In the genomic region with DNA sequence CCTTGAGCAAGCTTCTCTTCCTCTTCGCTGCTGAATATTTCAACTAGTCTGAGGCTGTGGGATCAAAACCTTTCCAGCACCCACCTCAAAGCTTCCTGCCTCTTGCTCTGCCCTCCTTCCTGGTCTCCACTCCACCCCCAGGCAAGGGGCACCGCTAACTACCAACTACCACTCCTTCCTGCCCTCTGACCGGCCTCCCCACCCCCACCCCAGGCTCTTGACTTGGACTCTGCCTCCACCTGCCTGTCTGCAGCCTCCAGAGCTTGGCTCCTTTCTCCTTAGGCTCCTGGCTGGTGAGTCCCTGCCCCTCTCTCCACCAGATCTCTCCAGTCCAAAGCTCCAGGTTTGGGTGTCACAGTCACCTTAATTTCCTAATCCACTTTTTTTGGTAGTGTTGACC, we compare ENCODE assay signal across 17 mouse cellular contexts.
A peak's percentile ranks its signal among the peaks of the same experiment; 100 is the strongest.
DNase-seq lines count a peak whose midpoint lies in the region; ATAC-seq and TF ChIP-seq lines count a peak whose summit lies in the region.
"Had no signal": no experiment of that assay in that cellular context is flagged by ENCODE, and none has a peak within 500 bp of the region (broad histone marks: within the 10 kb centered on the region; RNA-seq: fewer than 3 reads in every experiment).

No protein-coding gene starts in this region.

- H3K4me2 ChIP-seq in forebrain, postnatal 0 days (ENCODE audit: low read depth), result no peak overlapping the region; the same call in 1 of the 2 replicates
- H3K4me2 ChIP-seq in forebrain, embryonic 15.5 days (replicated peaks), result peak overlapping the region; percentile 59
- H3K4me2 ChIP-seq in intestine, embryonic 16.5 days (ENCODE audit: low read depth, low read length), result no peak overlapping the region
- H3K4me2 ChIP-seq in neural tube, embryonic 13.5 days, result peak overlapping the region; percentile 50
- no peak overlapping the region for H3K4me2 ChIP-seq in stomach, postnatal 0 days (replicated peaks; ENCODE audit: low read depth)
- H3K4me2 ChIP-seq: embryonic facial prominence, embryonic 15.5 days; kidney, embryonic 15.5 days had no signal

- peak overlapping the region; percentile 51 for H3K4me3 ChIP-seq in forebrain, embryonic 10.5 days
- no peak overlapping the region for H3K4me3 ChIP-seq in forebrain, postnatal 0 days (ENCODE audit: low read depth, low read length)
- H3K4me3 ChIP-seq in forebrain, embryonic 15.5 days, result peak overlapping the region; percentile 36
- no peak overlapping the region for H3K4me3 ChIP-seq in intestine, embryonic 16.5 days (ENCODE audit: low read length)
- H3K4me3 ChIP-seq in neural tube, embryonic 13.5 days, result peak overlapping the region; percentile 34
- no peak overlapping the region for H3K4me3 ChIP-seq in thymus, adult 2 months (ENCODE audit: control insufficient read depth, insufficient read depth, low read length)
- no peak overlapping the region for H3K4me3 ChIP-seq in stomach, postnatal 0 days (ENCODE audit: low read depth, low read length)
- H3K4me3 ChIP-seq: embryonic facial prominence, embryonic 15.5 days; kidney, embryonic 15.5 days; left cerebral cortex, adult 2 months had no signal

- peaks cover 94% of the 10 kb centered on the region for H3K4me1 ChIP-seq in forebrain, embryonic 10.5 days
- H3K4me1 ChIP-seq in forebrain, postnatal 0 days (ENCODE audit: insufficient read depth), result peaks cover 16% of the 10 kb centered on the region
- peaks cover 61% of the 10 kb centered on the region for H3K4me1 ChIP-seq in forebrain, embryonic 15.5 days
- H3K4me1 ChIP-seq in intestine, embryonic 16.5 days (ENCODE audit: control insufficient read depth, insufficient read depth, low read length), result peaks cover 16% of the 10 kb centered on the region
- H3K4me1 ChIP-seq in neural tube, embryonic 13.5 days (replicated peaks), result peaks cover 59% of the 10 kb centered on the region
- H3K4me1 ChIP-seq in thymus, adult 2 months (replicated peaks; ENCODE audit: control insufficient read depth, insufficient read depth, low read length), result peaks cover 11% of the 10 kb centered on the region
- H3K4me1 ChIP-seq in stomach, postnatal 0 days (replicated peaks; ENCODE audit: control insufficient read depth, insufficient read depth), result peaks cover 2% of the 10 kb centered on the region; the same call in 1 of the 2 replicates

- no peak overlapping the region for H3K9ac ChIP-seq in forebrain, postnatal 0 days
- no peak overlapping the region for H3K9ac ChIP-seq in forebrain, embryonic 15.5 days (replicated peaks)
- no peak overlapping the region for H3K9ac ChIP-seq in intestine, embryonic 16.5 days (ENCODE audit: low read depth, low read length)
- H3K9ac ChIP-seq in neural tube, embryonic 13.5 days, result peak overlapping the region; percentile 26; the same call in 1 of the 2 replicates
- no peak overlapping the region for H3K9ac ChIP-seq in stomach, postnatal 0 days (ENCODE audit: low read length)
- H3K9ac ChIP-seq: embryonic facial prominence, embryonic 15.5 days; kidney, embryonic 15.5 days; liver, embryonic 14.5 days had no signal

- 44% methylated on average over 3 of the region's 3 CpGs for WGBS in forebrain, embryonic 10.5 days
- 56% methylated on average over 3 of the region's 3 CpGs for WGBS in forebrain, postnatal 0 days
- WGBS in forebrain, embryonic 15.5 days, result 53% methylated on average over 3 of the region's 3 CpGs
- 45% methylated on average over 3 of the region's 3 CpGs for WGBS in intestine, embryonic 16.5 days
- WGBS in neural tube, embryonic 13.5 days, result 42% methylated on average over 3 of the region's 3 CpGs
- 20% methylated on average over 3 of the region's 3 CpGs for WGBS in thymus, adult 2 months
- 70% methylated on average over 3 of the region's 3 CpGs for WGBS in stomach, postnatal 0 days

- peaks cover 12% of the 10 kb centered on the region for H3K36me3 ChIP-seq in forebrain, embryonic 10.5 days (replicated peaks)
- H3K36me3 ChIP-seq in forebrain, postnatal 0 days (ENCODE audit: insufficient read depth), result no peaks in the 10 kb centered on the region
- H3K36me3 ChIP-seq in forebrain, embryonic 15.5 days, result no peaks in the 10 kb centered on the region
- H3K36me3 ChIP-seq in intestine, embryonic 16.5 days (ENCODE audit: control insufficient read depth, insufficient read depth, low read length), result no peaks in the 10 kb centered on the region
- no peaks in the 10 kb centered on the region for H3K36me3 ChIP-seq in neural tube, embryonic 13.5 days
- no peaks in the 10 kb centered on the region for H3K36me3 ChIP-seq in thymus, adult 2 months (ENCODE audit: control insufficient read depth, insufficient read depth, low read length)
- 0 out of 2 replicates have a peak, but pooled peaks cover 4% of the 10 kb centered on the region for H3K36me3 ChIP-seq in stomach, postnatal 0 days (ENCODE audit: control insufficient read depth, insufficient read depth, low read length)

- peaks cover 6% of the 10 kb centered on the region; the same call in 1 of the 2 replicates for H3K9me3 ChIP-seq in forebrain, embryonic 10.5 days
- no peaks in the 10 kb centered on the region for H3K9me3 ChIP-seq in forebrain, postnatal 0 days (ENCODE audit: low read length)
- no peaks in the 10 kb centered on the region for H3K9me3 ChIP-seq in forebrain, embryonic 15.5 days
- H3K9me3 ChIP-seq in intestine, embryonic 16.5 days (ENCODE audit: control insufficient read depth, low read length), result no peaks in the 10 kb centered on the region
- no peaks in the 10 kb centered on the region for H3K9me3 ChIP-seq in neural tube, embryonic 13.5 days
- no peaks in the 10 kb centered on the region for H3K9me3 ChIP-seq in stomach, postnatal 0 days (ENCODE audit: control insufficient read depth, low read length)
- H3K9me3 ChIP-seq: embryonic facial prominence, embryonic 15.5 days; kidney, embryonic 15.5 days had no signal

- no peak for ATAC-seq in forebrain, postnatal 0 days
- ATAC-seq in forebrain, embryonic 15.5 days (replicated peaks), result no peak
- ATAC-seq in intestine, embryonic 16.5 days, result peak; percentile 67
- no peak for ATAC-seq in neural tube, embryonic 13.5 days (ENCODE audit: low read depth)
- ATAC-seq in stomach, postnatal 0 days (ENCODE audit: low FRiP score, low TSS enrichment), result no peak

- TF ChIP-seq POLR2A in thymus, adult 2 months (IDR thresholded peaks at IDR 0.05; ENCODE audit: control insufficient read depth, extremely low read depth, insufficient read depth, low read length, poor library complexity), result no peak

- DNase-seq in forebrain, embryonic 10.5 days (ENCODE audit: extremely low spot score, low spot score), result no peak
- DNase-seq in forebrain, postnatal 0 days, result no peak
- no peak for DNase-seq in thymus, adult 2 months
- DNase-seq in retina, postnatal 1 day, result no peak
- no peak for DNase-seq in stomach, postnatal 0 days (ENCODE audit: low spot score)
- DNase-seq: cerebellum, postnatal 14 days; heart, adult 11 months; heart, postnatal 10 days; right cerebral cortex, postnatal 4 days had no signal

- TF ChIP-seq CTCF in forebrain, postnatal 0 days (IDR thresholded peaks at IDR 0.05; ENCODE audit: low read depth), result no peak
- no peak for TF ChIP-seq CTCF in thymus, adult 2 months (IDR thresholded peaks at IDR 0.05; ENCODE audit: borderline replicate concordance, control insufficient read depth, extremely low read depth, insufficient read depth, low read length, poor library complexity)
- TF ChIP-seq CTCF in stomach, postnatal 0 days (IDR thresholded peaks at IDR 0.05; ENCODE audit: low read depth), result no peak

- no peak for TF ChIP-seq EP300 in stomach, postnatal 0 days (optimal IDR thresholded peaks at IDR 0.05)

- H3K27me3 ChIP-seq in forebrain, embryonic 10.5 days (ENCODE audit: poor library complexity, severe bottlenecking), result no peaks in the 10 kb centered on the region
- no peaks in the 10 kb centered on the region for H3K27me3 ChIP-seq in forebrain, postnatal 0 days (ENCODE audit: insufficient read depth, low read length)
- H3K27me3 ChIP-seq in forebrain, embryonic 15.5 days, result no peaks in the 10 kb centered on the region
- H3K27me3 ChIP-seq in intestine, embryonic 16.5 days (replicated peaks; ENCODE audit: control insufficient read depth, insufficient read depth, low read length), result no peaks in the 10 kb centered on the region
- H3K27me3 ChIP-seq in neural tube, embryonic 13.5 days, result no peaks in the 10 kb centered on the region
- H3K27me3 ChIP-seq in thymus, adult 2 months (ENCODE audit: control insufficient read depth, insufficient read depth, low read length), result no peaks in the 10 kb centered on the region
- no peaks in the 10 kb centered on the region for H3K27me3 ChIP-seq in stomach, postnatal 0 days (ENCODE audit: control insufficient read depth, insufficient read depth, low read length)
- H3K27me3 ChIP-seq: embryonic facial prominence, embryonic 15.5 days; kidney, embryonic 15.5 days had no signal

- peak overlapping the region; percentile 91 for H3K27ac ChIP-seq in forebrain, embryonic 10.5 days
- no peak overlapping the region for H3K27ac ChIP-seq in forebrain, postnatal 0 days (ENCODE audit: low read depth, low read length)
- peak overlapping the region; percentile 93 for H3K27ac ChIP-seq in forebrain, embryonic 15.5 days (replicated peaks)
- H3K27ac ChIP-seq in intestine, embryonic 16.5 days (ENCODE audit: low read length), result no peak overlapping the region
- 0 out of 2 replicates have a peak overlapping the region, but pooled peaks have one; percentile 91 for H3K27ac ChIP-seq in neural tube, embryonic 13.5 days (replicated peaks)
- no peak overlapping the region for H3K27ac ChIP-seq in thymus, adult 2 months (ENCODE audit: control insufficient read depth, insufficient read depth, low read length)
- no peak overlapping the region for H3K27ac ChIP-seq in stomach, postnatal 0 days (replicated peaks)
- H3K27ac ChIP-seq: embryonic facial prominence, embryonic 15.5 days; kidney, embryonic 15.5 days; left cerebral cortex, adult 2 months; liver, embryonic 14.5 days; macrophage had no signal

Comparison
In these comparisons a context has a peak if more than half of its experiments do, and no peak if none do; other contexts are left out.
1. H3K27ac ChIP-seq: peak in forebrain, embryonic 10.5 days (single experiment), forebrain, embryonic 15.5 days (single experiment) and neural tube, embryonic 13.5 days (single experiment); none in forebrain, postnatal 0 days (single experiment), intestine, embryonic 16.5 days (single experiment), thymus, adult 2 months (single experiment) and stomach, postnatal 0 days (single experiment).
2. H3K4me3 ChIP-seq: peak in forebrain, embryonic 10.5 days (single experiment), forebrain, embryonic 15.5 days (single experiment) and neural tube, embryonic 13.5 days (single experiment); none in forebrain, postnatal 0 days (single experiment), intestine, embryonic 16.5 days (single experiment), thymus, adult 2 months (single experiment) and stomach, postnatal 0 days (single experiment).
3. H3K4me2 ChIP-seq: peak in forebrain, embryonic 15.5 days (single experiment) and neural tube, embryonic 13.5 days (single experiment); none in forebrain, postnatal 0 days (single experiment), intestine, embryonic 16.5 days (single experiment) and stomach, postnatal 0 days (single experiment).